Mouse (Mus musculus): ENCODE measurements at regions not wholly inside any gene's neighbourhood (a gene's known extent, or its start where the extent isn't known, plus 50 kb on each side); places are given as distances from the start of the nearest gene placed in this dataset.
"Not testable (repeated sequence)": the region's sequence is repeated elsewhere in the genome, so short reads cannot be mapped to it uniquely, and the experiment has no call there.

- ATAC-seq (ENCODE audit: poor library complexity, severe bottlenecking), result no peak
Measured at GRCm38 (mm10) chr5:74829003-74829402, 126.3 kb upstream of the Lnx1 start.

DNA sequence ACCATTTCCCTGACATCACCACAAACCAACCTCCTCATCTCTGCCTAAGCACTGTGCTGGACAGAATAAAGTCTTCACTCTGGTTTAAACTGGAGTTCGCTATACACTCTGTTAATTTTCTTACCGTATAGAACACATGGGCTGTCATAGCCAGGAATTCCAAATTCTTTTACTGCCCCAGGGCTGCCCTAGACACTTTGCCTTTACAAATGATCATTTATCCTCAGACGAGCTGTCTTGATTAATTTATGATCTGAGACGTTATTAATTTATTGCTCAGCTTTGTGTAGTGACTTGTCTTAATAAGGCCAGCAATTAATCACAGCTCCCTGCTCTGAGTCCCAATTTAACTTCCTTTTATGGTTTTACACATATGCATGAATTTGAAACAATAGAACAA, 125.2 kb upstream of the Lnx1 start:
- no peak for ATAC-seq (ENCODE audit: poor library complexity, severe bottlenecking)

DNA sequence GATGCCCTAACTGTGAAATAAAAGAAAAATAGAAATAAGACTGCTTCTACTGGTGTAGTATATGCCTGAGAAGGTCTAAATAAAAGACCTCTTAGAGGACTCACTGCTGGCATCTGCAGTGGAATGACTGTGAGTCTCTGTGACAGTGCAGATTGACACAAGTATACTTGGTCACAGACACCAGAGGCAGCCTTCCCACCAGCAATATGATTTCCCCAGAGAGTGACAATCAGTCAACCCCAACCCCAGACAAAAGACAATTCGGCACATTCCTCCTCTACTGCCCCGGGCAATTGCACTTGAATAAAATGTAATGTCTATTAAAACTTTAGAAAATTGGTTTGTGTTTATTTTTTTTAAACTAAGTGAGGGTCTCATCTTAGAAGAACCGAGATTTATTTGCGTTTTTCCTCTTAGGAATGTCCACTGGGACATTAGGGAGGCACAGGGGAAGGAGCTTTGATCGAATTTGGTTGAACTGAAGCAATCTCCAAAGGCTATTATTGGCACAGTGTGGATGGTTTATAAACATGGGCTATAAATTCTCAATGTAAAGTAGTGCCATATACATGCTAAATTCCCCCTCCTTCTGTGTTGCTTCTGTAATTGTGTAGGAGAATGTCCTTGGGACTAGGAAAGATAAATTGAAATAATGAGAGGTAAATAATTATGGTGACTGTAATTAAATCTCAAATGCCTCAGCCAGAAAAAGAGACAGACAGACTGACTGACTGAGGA, 123.0 kb upstream of the Lnx1 start:
- no peak for ATAC-seq (ENCODE audit: poor library complexity, severe bottlenecking)

- ATAC-seq (ENCODE audit: poor library complexity, severe bottlenecking), result no peak
Measured at GRCm38 (mm10) chr5:74823719-74824118, 121.0 kb upstream of the Lnx1 start.

DNA sequence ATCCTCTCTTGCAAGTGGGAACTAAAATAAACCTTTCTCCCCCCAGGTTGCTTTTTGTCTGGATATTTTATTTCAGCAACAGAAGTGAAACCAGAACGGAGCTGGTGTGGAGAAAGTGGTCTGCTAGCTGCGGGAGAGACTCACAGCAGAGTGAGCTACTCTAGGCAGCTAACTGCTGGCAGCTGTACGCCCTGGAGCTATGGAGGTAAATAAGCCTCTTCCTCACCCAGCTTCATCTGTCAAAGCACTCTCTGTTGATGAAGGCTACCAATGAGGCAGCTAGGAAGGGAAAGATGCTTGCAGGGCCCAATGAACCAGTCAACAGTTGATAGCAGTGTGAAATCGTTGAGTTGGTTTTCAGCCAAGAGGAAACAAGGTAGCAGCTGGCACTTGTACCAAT, 119.3 kb upstream of the Lnx1 start:
- ATAC-seq (ENCODE audit: poor library complexity, severe bottlenecking), result no peak

GRCm38 (mm10) chr5:74816523-74816922, 113.8 kb upstream of the Lnx1 start:
- ATAC-seq (ENCODE audit: poor library complexity, severe bottlenecking), result no peak

GRCm38 (mm10) chr5:74813396-74813795, 110.7 kb upstream of the Lnx1 start:
- ATAC-seq (ENCODE audit: poor library complexity, severe bottlenecking), result no peak

DNA sequence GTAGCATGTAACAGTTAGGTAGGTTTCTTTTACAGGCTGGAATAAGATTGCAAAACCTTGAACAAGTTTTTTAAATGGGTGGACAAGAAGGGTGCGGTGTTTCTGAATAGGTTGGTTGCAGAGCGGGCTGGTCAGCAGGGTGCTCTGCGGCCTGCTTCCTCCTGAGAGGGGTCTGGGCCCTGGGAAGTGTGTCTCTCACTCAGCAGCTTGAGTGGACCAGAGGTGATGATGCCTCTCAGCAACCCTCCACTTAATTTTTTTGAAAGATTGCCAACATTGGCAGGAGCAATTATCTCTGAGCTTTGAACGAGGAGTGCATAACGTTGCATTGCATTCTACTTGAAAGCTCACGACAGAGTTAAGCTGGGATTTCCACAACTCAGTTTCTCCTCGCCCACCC, 108.3 kb upstream of the Lnx1 start:
- no peak for ATAC-seq (ENCODE audit: poor library complexity, severe bottlenecking)

GRCm38 (mm10) chr5:74807581-74808221, 105.0 kb upstream of the Lnx1 start:
- no peak for ATAC-seq (ENCODE audit: poor library complexity, severe bottlenecking)

GRCm38 (mm10) chr5:74801946-74802345, 99.2 kb upstream of the Lnx1 start:
- ATAC-seq (ENCODE audit: poor library complexity, severe bottlenecking), result no peak

DNA sequence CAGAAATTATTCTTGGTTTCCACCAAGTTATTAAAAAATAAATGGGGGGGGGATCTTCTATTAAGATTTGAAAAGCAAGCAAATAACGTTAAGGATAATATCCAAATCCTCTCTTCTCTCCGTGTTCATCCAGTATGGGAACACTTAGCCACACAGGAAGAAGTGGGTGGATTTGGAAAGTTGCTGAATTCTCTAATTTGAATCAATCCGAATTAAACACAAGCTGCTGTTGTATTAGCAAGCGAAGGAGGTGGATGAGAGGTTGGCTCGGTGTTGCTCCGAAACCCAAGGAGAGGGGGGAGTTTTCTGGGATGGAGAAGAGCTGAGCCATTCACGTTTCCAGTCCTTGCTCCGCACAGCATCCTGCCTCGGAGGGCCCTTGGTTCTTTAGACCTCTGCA, 97.6 kb upstream of the Lnx1 start:
- ATAC-seq (ENCODE audit: poor library complexity, severe bottlenecking), result no peak

DNA sequence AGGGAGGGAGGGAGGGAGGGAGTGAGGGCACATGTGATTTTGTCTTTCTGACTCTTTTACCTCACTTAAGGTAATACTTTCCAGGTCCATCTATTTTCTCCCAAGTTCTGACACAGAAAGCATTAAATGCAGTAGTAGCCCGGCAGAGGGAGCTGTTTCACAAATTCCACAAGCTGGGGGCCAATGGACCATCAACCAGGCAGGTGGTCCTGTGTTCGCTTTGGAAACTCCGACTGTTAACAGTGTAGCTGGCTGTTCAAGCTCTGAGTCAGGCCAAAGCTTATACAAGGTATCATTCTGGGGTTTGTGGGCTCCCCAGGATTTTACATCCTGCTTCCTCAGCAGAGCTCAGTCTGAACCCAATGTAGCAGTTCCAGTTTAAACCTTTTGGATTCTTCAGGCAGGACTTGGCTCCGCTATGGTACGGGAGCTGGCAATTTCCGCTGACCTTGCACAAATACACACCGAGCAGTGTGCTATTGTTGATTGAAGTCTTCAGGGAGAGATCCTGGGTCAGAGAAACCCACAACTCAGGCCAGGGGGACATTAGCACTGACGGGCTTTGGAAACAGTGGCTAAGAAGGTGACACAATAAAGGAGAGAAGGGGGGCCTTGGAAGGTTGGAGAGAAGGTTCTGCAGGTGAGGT, 93.8 kb upstream of the Lnx1 start:
- ATAC-seq (ENCODE audit: poor library complexity, severe bottlenecking), result no peak

DNA sequence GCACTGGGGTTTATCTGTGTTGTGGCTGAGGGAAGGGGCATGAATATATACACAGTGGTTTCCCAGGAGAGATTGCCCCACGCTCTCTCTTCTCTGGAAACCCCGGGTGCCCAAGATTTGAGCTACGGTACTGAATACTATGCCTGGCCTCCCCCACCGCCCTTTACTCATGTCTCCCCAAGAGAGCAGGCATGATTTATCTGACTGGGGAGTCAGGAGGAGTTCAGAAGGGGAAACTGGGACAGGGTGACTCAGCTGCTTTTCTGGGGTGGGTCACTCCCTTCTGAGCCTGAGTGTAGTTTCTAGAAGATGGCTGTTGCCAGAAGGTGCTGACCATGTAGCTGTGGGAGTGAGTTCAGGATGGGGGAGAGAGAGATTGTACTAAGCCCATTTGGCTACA, 92.0 kb upstream of the Lnx1 start:
- no peak for ATAC-seq (ENCODE audit: poor library complexity, severe bottlenecking)

DNA sequence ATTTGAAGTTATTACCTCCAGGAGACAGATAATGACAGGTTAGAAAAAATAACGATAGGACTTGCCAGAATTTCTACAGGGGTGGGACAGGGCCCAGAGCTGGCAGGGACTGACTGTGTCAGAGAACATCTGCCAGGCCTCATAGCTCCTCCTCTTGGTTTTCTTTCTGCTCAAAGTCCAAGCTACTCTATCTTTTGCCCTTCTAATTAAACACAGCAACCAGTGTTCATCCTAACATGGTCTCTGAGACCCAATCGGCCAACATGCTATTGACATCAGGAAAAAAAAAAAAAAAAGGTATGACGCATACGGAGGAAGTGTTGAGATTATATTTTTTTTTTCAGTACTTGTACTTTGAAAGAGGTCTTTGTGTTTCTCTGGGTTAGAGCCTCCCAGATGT, 90.7 kb upstream of the Lnx1 start:
- ATAC-seq (ENCODE audit: poor library complexity, severe bottlenecking), result no peak

DNA sequence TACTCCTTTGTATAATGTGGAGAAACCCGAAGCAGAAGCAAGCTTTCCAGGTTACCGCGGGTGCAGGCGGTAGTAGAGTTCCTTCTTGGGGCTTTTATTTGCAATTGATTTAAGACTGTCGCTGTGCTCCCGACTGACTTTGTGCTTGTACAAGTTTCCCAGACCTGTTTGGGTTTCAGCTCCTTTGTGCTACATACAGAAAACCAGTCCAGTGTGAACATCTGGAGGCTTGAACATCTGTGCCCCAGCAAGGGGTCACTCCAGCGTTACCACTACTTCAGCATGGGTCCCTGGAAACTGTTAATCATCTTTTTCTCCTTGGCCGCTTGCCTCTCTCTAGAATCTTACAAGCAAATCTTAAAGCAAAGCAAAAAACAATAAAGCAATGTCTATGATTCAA, 90.2 kb upstream of the Lnx1 start:
- no peak for ATAC-seq (ENCODE audit: poor library complexity, severe bottlenecking)

GRCm38 (mm10) chr5:74792301-74792700, 89.6 kb upstream of the Lnx1 start:
- ATAC-seq (ENCODE audit: poor library complexity, severe bottlenecking), result no peak

DNA sequence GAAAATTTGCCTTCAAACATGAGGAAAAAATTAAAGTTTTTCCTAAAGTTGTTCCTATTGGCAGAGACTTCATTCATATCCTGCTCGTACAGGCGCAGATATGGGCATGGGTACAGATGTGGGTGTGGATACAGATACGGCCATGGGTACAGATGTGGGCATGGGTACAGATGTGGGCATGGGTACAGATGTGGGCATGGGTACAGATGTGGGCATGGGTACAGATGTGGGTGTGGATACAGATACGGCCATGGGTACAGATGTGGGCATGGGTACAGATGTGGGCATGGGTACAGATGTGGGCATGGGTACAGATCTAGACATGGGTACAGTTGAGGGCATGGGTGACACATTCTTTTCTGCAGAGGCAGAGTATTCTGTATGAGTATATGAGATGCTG, 87.8 kb upstream of the Lnx1 start:
- ATAC-seq (ENCODE audit: poor library complexity, severe bottlenecking), result not testable (repeated sequence)

GRCm38 (mm10) chr5:74783906-74784305, 81.2 kb upstream of the Lnx1 start:
- ATAC-seq (ENCODE audit: poor library complexity, severe bottlenecking), result no peak

GRCm38 (mm10) chr5:74778076-74778465, 75.4 kb upstream of the Lnx1 start:
- ATAC-seq (ENCODE audit: poor library complexity, severe bottlenecking), result no peak

DNA sequence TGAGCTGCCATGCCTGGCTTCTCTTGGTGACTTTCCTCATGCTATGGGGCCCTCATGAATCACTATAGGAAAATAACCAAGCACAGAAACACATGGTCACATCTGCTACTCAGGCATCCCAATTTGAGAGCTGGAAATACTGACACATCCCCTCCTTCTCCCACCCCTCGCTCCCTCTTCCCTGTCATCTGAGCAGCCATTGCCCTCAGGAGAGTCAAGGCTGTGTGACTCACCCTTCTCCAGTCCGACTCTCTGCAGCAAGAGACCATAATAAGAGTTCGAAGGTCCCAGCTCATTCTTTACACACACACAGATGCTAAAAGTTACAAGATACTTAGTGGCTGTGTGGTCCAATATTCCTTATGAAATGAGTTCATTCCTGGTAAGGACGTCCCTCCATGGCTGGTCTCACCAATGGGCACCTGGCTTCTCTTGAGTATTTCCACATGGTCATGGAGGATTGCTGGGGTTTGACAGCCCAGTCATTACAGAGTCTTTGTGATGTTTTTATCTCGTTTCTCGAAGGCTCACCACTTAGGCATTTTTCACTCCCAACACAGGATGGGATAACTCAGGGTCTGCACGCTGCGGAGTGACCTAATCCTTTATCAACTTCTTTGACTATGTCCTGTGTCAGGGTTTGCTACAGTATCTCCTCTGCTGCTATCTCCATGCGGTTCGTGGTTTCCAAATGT, 74.8 kb upstream of the Lnx1 start:
- no peak for ATAC-seq (ENCODE audit: poor library complexity, severe bottlenecking)

DNA sequence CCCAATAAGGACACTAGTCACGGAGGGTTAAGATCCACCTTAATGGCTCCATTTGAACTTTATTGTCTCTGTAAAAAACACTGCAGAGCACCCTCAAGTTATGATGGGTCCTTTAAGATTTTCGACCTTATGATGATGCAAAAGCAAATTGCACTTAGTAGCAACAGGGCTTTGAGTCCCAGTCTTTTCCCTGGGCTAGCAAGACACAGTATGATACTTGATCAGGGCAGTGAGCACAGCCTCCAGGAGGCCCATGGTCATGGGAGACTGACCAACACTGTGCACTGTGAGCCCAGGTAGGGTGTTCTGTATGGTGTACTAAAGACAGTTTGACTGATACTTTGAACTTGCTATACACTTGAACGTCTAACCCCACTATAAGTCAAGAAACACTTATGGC, 73.4 kb upstream of the Lnx1 start:
- no peak for ATAC-seq (ENCODE audit: poor library complexity, severe bottlenecking)

GRCm38 (mm10) chr5:74775596-74775995, 72.9 kb upstream of the Lnx1 start:
- no peak for ATAC-seq (ENCODE audit: poor library complexity, severe bottlenecking)
